Mouse (Mus musculus) stomach, postnatal 0 days (tissue): ENCODE results near the gene Krt7.

Experiments
- CTCF ChIP-seq: IDR thresholded peaks from 2 replicates; pipeline ENCODE4 v1.5.1; 2016; ENCODE audit warnings: antibody characterized with exemption, low read depth, mild to moderate bottlenecking, moderate library complexity
- EP300 ChIP-seq: optimal IDR thresholded peaks from 2 replicates; pipeline ENCODE3; 2016; ENCODE audit warnings: antibody characterized with exemption

DNA sequence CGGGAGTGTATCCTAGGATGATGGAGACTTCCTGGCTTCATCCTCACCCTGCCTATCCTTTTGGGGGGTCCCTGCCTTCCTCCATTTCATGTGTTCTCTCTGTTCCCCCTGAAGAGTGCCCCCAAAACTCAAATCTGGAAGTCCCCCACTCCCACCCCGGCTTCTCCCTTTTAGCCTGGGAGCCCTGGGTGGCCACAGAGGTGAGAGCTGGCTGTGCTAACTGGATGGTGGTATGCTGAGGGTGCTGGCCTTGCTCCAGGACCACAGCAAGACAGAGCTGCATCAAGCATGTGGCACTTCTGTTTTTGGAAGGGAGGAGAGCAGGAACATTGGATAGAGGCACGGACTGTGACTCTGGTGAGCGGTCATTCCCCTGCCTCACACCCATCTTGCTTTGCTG is 45.1 kb upstream of the Krt7 start:
- no peak for TF ChIP-seq CTCF
- TF ChIP-seq EP300 = no peak
